Mouse (Mus musculus): ENCODE data around the gene Nkain4. TPM values are rescaled to one million over a fixed set of nuclear protein-coding genes. Genes with fewer than 3 reads are reported as not detected.

Gene Nkain4
- total and polyA plus RNA-seq, 3 experiments, result 7.0 to 18.0 (median 7.3) TPM

- TF ChIP-seq EP300 (IDR thresholded peaks at IDR 0.05; ENCODE audit: insufficient read depth, low read depth, low read length) (no peak), POLR2A (IDR thresholded peaks at IDR 0.05; ENCODE audit: insufficient read depth, low read depth, low read length) (no peak)
Measured at GRCm38 (mm10) chr2:180988948-180989347, 34.4 kb upstream of the Nkain4 start.

DNA sequence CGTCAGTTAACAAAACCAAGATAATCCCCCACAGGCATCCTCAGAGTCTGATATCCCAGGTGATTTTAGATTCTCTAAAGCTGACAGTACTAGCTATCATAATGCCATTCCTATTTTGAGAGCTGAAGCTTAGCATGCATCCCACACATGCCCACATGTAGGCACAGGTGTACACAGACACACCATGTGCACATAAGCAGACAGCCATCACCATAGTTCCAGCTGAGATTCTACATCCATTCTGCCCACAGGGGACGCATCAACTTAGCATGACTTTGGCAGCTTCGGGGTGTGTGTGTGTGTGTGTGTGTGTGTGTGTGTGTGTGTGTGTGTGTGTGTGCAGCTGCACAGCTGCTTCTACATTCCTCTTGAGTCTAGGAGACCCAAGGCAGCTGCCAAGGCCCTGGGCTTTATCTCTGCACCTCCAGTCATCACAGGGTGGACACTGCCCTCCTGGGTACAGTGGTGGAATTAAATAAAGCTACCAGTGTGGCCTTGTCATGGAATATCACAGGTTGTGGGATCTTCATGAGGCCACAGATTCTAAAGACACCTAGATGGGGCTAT is 33.9 kb upstream of the Nkain4 start:
- H3K27ac ChIP-seq, result no peak overlapping the region
- H3K9ac ChIP-seq (ENCODE audit: low read depth, low read length), result no peak overlapping the region
- H3K4me1 ChIP-seq (ENCODE audit: control insufficient read depth, insufficient read depth, low read length), result no peaks in the 10 kb centered on the region
- H3K27me3 ChIP-seq (ENCODE audit: control insufficient read depth, insufficient read depth, low read length), result no peaks in the 10 kb centered on the region
- 50% methylated on average over 3 of the region's 3 CpGs for whole genome bisulfite sequencing
- H3K79me2 ChIP-seq (replicated peaks; ENCODE audit: control insufficient read depth, insufficient read depth, low read length), result no peaks in the 10 kb centered on the region
- H3K4me3 ChIP-seq, result no peak overlapping the region
- intact Hi-C loops (cut with DNase I), result no loop called here
- no peak for TF ChIP-seq POLR2A (IDR thresholded peaks at IDR 0.05; ENCODE audit: insufficient read depth, low read depth, low read length)
- no peak for TF ChIP-seq EP300 (IDR thresholded peaks at IDR 0.05; ENCODE audit: insufficient read depth, low read depth, low read length)
- TF ChIP-seq CTCF (IDR thresholded peaks at IDR 0.05), result no peak
- DNase-seq, result no peak
- H3K36me3 ChIP-seq (ENCODE audit: control insufficient read depth, insufficient read depth, low read length), result no peaks in the 10 kb centered on the region

More at GRCm38 (mm10) chr2:180988948-180989347, 34.4 kb upstream of the Nkain4 start:
- no peak overlapping the region for H3K4me3 ChIP-seq
- 67% methylated on average over 1 of the region's 1 CpGs for WGBS
- H3K27ac ChIP-seq, result no peak overlapping the region
- H3K4me1 ChIP-seq (ENCODE audit: control insufficient read depth, insufficient read depth, low read length), result no peaks in the 10 kb centered on the region
- no peaks in the 10 kb centered on the region for H3K79me2 ChIP-seq (replicated peaks; ENCODE audit: control insufficient read depth, insufficient read depth, low read length)
- DNase-seq, result no peak
- H3K27me3 ChIP-seq (ENCODE audit: control insufficient read depth, insufficient read depth, low read length), result no peaks in the 10 kb centered on the region
- H3K9ac ChIP-seq (ENCODE audit: low read depth, low read length), result no peak overlapping the region
- intact Hi-C loops (cut with DNase I), result no loop called here
- H3K36me3 ChIP-seq (ENCODE audit: control insufficient read depth, insufficient read depth, low read length), result no peaks in the 10 kb centered on the region

- TF ChIP-seq EP300 (IDR thresholded peaks at IDR 0.05; ENCODE audit: insufficient read depth, low read depth, low read length) (no peak), POLR2A (IDR thresholded peaks at IDR 0.05; ENCODE audit: insufficient read depth, low read depth, low read length) (no peak), CTCF (IDR thresholded peaks at IDR 0.05) (no peak)
- no peaks in the 10 kb centered on the region for H3K27me3 ChIP-seq (ENCODE audit: control insufficient read depth, insufficient read depth, low read length)
- H3K4me1 ChIP-seq (ENCODE audit: control insufficient read depth, insufficient read depth, low read length), result no peaks in the 10 kb centered on the region
- H3K79me2 ChIP-seq (replicated peaks; ENCODE audit: control insufficient read depth, insufficient read depth, low read length), result no peaks in the 10 kb centered on the region
- no peak overlapping the region for H3K4me3 ChIP-seq
- 23% methylated on average over 5 of the region's 5 CpGs for WGBS
- intact Hi-C loops (cut with DNase I), result no loop called here
- no peak overlapping the region for H3K9ac ChIP-seq (ENCODE audit: low read depth, low read length)
- H3K27ac ChIP-seq, result no peak overlapping the region
- no peaks in the 10 kb centered on the region for H3K36me3 ChIP-seq (ENCODE audit: control insufficient read depth, insufficient read depth, low read length)
- DNase-seq, result no peak
Measured at GRCm38 (mm10) chr2:180987432-180988030, 33.0 kb upstream of the Nkain4 start.

GRCm38 (mm10) chr2:180987001-180987400 is 32.5 kb upstream of the Nkain4 start:
- Histone ChIP-seq H3K36me3 (ENCODE audit: control insufficient read depth, insufficient read depth, low read length) (no peaks in the 10 kb centered on the region), H3K27me3 (ENCODE audit: control insufficient read depth, insufficient read depth, low read length) (no peaks in the 10 kb centered on the region), H3K9ac (ENCODE audit: low read depth, low read length) (no peak overlapping the region), H3K4me3 (no peak overlapping the region), H3K27ac (no peak overlapping the region), H3K4me1 (ENCODE audit: control insufficient read depth, insufficient read depth, low read length) (no peaks in the 10 kb centered on the region), H3K79me2 (replicated peaks; ENCODE audit: control insufficient read depth, insufficient read depth, low read length) (no peaks in the 10 kb centered on the region)
- no peak for TF ChIP-seq CTCF (IDR thresholded peaks at IDR 0.05)
- TF ChIP-seq POLR2A (IDR thresholded peaks at IDR 0.05; ENCODE audit: insufficient read depth, low read depth, low read length), result no peak
- TF ChIP-seq EP300 (IDR thresholded peaks at IDR 0.05; ENCODE audit: insufficient read depth, low read depth, low read length), result no peak
- WGBS, result 40% methylated on average over 1 of the region's 1 CpGs
- intact Hi-C loops (cut with DNase I), result no loop called here
- no peak for DNase-seq

GRCm38 (mm10) chr2:180986449-180986848 is 31.9 kb upstream of the Nkain4 start, which contains the start of gene Col20a1:
Col20a1 (plus strand) TSS chr2:180986535.
- intact Hi-C loops (cut with DNase I), result no loop called here
- DNase-seq, result no peak
- WGBS, result 56% methylated on average over 2 of the region's 2 CpGs
- Histone ChIP-seq H3K79me2 (replicated peaks; ENCODE audit: control insufficient read depth, insufficient read depth, low read length) (no peaks in the 10 kb centered on the region), H3K9ac (ENCODE audit: low read depth, low read length) (no peak within 1 kb of the TSS), H3K27ac (no peak within 1 kb of the TSS), H3K4me1 (ENCODE audit: control insufficient read depth, insufficient read depth, low read length) (no peaks in the 10 kb centered on the region), H3K36me3 (ENCODE audit: control insufficient read depth, insufficient read depth, low read length) (no peaks in the 10 kb centered on the region), H3K27me3 (ENCODE audit: control insufficient read depth, insufficient read depth, low read length) (no peaks in the 10 kb centered on the region), H3K4me3 (no peak within 1 kb of the TSS)
- TF ChIP-seq CTCF (IDR thresholded peaks at IDR 0.05) (no peak), POLR2A (IDR thresholded peaks at IDR 0.05; ENCODE audit: insufficient read depth, low read depth, low read length) (no peak)

- H3K36me3 ChIP-seq (ENCODE audit: control insufficient read depth, insufficient read depth, low read length), result no peaks in the 10 kb centered on the region
- DNase-seq, result no peak
- H3K4me1 ChIP-seq (ENCODE audit: control insufficient read depth, insufficient read depth, low read length), result no peaks in the 10 kb centered on the region
- intact Hi-C loops (cut with DNase I), result no loop called here
- no peaks in the 10 kb centered on the region for H3K27me3 ChIP-seq (ENCODE audit: control insufficient read depth, insufficient read depth, low read length)
- H3K79me2 ChIP-seq (replicated peaks; ENCODE audit: control insufficient read depth, insufficient read depth, low read length), result no peaks in the 10 kb centered on the region
- 72% methylated on average over 2 of the region's 2 CpGs for WGBS
- no peak overlapping the region for H3K9ac ChIP-seq (ENCODE audit: low read depth, low read length)
- TF ChIP-seq POLR2A (IDR thresholded peaks at IDR 0.05; ENCODE audit: insufficient read depth, low read depth, low read length), result no peak
- TF ChIP-seq CTCF (IDR thresholded peaks at IDR 0.05), result no peak
- TF ChIP-seq EP300 (IDR thresholded peaks at IDR 0.05; ENCODE audit: insufficient read depth, low read depth, low read length), result no peak
- H3K4me3 ChIP-seq, result no peak overlapping the region
- no peak overlapping the region for H3K27ac ChIP-seq
Measured at GRCm38 (mm10) chr2:180985635-180986034, 31.1 kb upstream of the Nkain4 start.

Data from heart, adult 2 months (tissue).